Mouse (Mus musculus): ENCODE data around the gene Olfr1223. TPM values are rescaled to one million over a fixed set of nuclear protein-coding genes. Genes with fewer than 3 reads are reported as not detected.
A peak's percentile ranks its signal among the peaks of the same experiment; 100 is the strongest.
"Not testable (repeated sequence)": the region's sequence is repeated elsewhere in the genome, so short reads cannot be mapped to it uniquely, and the experiment has no call there.

Olfr1223 gene
- polyA plus RNA-seq (2012; fragmentation: generic; extraction: Trizol), result not detected

- H3K4me2 ChIP-seq (ENCODE audit: low read depth), result no peak within 1 kb of the TSS
- H3K79me2 ChIP-seq (ENCODE audit: control insufficient read depth, insufficient read depth), result no peaks in the 10 kb centered on the region
Measured at GRCm38 (mm10) chr2:89151460-89151859, at the start of gene Olfr1223. TSS of gene Olfr1223 (minus strand) at chr2:89151560.

GRCm38 (mm10) chr2:89199948-89200347 is 48.6 kb upstream of the Olfr1223 start, which contains the start of gene Olfr1226:
TSS of gene Olfr1226 (minus strand) at chr2:89200048.
- H3K36me3 ChIP-seq (ENCODE audit: control insufficient read depth, insufficient read depth), result no peaks in the 10 kb centered on the region
- TF ChIP-seq TCF3 (IDR thresholded peaks at IDR 0.05; ENCODE audit: insufficient read length, low read depth) (no peak), MYOG (IDR thresholded peaks at IDR 0.05; ENCODE audit: control insufficient read depth in 1 of 3, insufficient read depth in 1 of 3, insufficient read length in 2 of 3, low read depth in 2 of 3) (no peak), MYOD1 (IDR thresholded peaks at IDR 0.05; ENCODE audit: control insufficient read depth in 1 of 3, insufficient read length in 2 of 3, low read depth in 2 of 3) (no peak), REST (IDR thresholded peaks at IDR 0.05; ENCODE audit: insufficient read depth, insufficient read length) (no peak), TCF12 (IDR thresholded peaks at IDR 0.05; ENCODE audit: insufficient read depth, poor library complexity, severe bottlenecking) (no peak), POLR2A (IDR thresholded peaks at IDR 0.05; ENCODE audit: insufficient read length, low read depth) (no peak), E2F4 (IDR thresholded peaks at IDR 0.05; ENCODE audit: insufficient read depth) (no peak), USF1 (IDR thresholded peaks at IDR 0.05; ENCODE audit: low read depth) (no peak), MAX (IDR thresholded peaks at IDR 0.05; ENCODE audit: low read depth) (no peak), POLR2AphosphoS2 (IDR thresholded peaks at IDR 0.05; ENCODE audit: insufficient read length, low read depth) (no peak), SRF (IDR thresholded peaks at IDR 0.05; ENCODE audit: control insufficient read depth, insufficient read length, low read depth) (no peak), CEBPB (IDR thresholded peaks at IDR 0.05; ENCODE audit: insufficient read depth, poor library complexity, severe bottlenecking) (no peak)
- H3K4me3 ChIP-seq, result no peak within 1 kb of the TSS
- H3K27me3 ChIP-seq (ENCODE audit: control insufficient read depth, insufficient read depth, insufficient read length), result no peaks in the 10 kb centered on the region
- H3K79me2 ChIP-seq (ENCODE audit: control insufficient read depth, insufficient read depth), result no peaks in the 10 kb centered on the region
- no peak within 1 kb of the TSS for H3K4me2 ChIP-seq (ENCODE audit: low read depth)
- H3ac ChIP-seq (ENCODE audit: control insufficient read depth, insufficient read length), result no peak within 1 kb of the TSS

More at GRCm38 (mm10) chr2:89151460-89151859, at the start of gene Olfr1223:
- TF ChIP-seq CEBPB (IDR thresholded peaks at IDR 0.05; ENCODE audit: insufficient read depth, poor library complexity, severe bottlenecking) (no peak), TCF3 (IDR thresholded peaks at IDR 0.05; ENCODE audit: insufficient read length, low read depth) (no peak), TCF12 (IDR thresholded peaks at IDR 0.05; ENCODE audit: insufficient read depth, poor library complexity, severe bottlenecking) (no peak), MAX (IDR thresholded peaks at IDR 0.05; ENCODE audit: low read depth) (no peak), POLR2A (IDR thresholded peaks at IDR 0.05; ENCODE audit: insufficient read length, low read depth) (no peak), MYOG (IDR thresholded peaks at IDR 0.05; ENCODE audit: control insufficient read depth in 1 of 3, insufficient read depth in 1 of 3, insufficient read length in 2 of 3, low read depth in 2 of 3) (no peak)
- H3K36me3 ChIP-seq (ENCODE audit: control insufficient read depth, insufficient read depth), result no peaks in the 10 kb centered on the region
- no peak within 1 kb of the TSS for H3K4me3 ChIP-seq
- H3ac ChIP-seq (ENCODE audit: control insufficient read depth, insufficient read length), result no peak within 1 kb of the TSS
- H3K27me3 ChIP-seq (ENCODE audit: control insufficient read depth, insufficient read depth, insufficient read length), result no peaks in the 10 kb centered on the region

- Histone ChIP-seq H3K4me3 (no peak overlapping the region), H3K79me2 (ENCODE audit: control insufficient read depth, insufficient read depth) (no peaks in the 10 kb centered on the region), H3ac (ENCODE audit: control insufficient read depth, insufficient read length) (no peak overlapping the region), H3K4me2 (ENCODE audit: low read depth) (peak overlapping the region; percentile 67), H3K36me3 (ENCODE audit: control insufficient read depth, insufficient read depth) (no peaks in the 10 kb centered on the region), H3K27me3 (ENCODE audit: control insufficient read depth, insufficient read depth, insufficient read length) (no peaks in the 10 kb centered on the region)
- TF ChIP-seq MYOD1 (IDR thresholded peaks at IDR 0.05; ENCODE audit: control insufficient read depth in 1 of 3, insufficient read length in 2 of 3, low read depth in 2 of 3), result no peak
- TF ChIP-seq CEBPB (IDR thresholded peaks at IDR 0.05; ENCODE audit: insufficient read depth, poor library complexity, severe bottlenecking), result 0 out of 2 replicates have a peak, but pooled peaks have one; percentile 32
Measured at GRCm38 (mm10) chr2:89196325-89196982, 45.1 kb upstream of the Olfr1223 start.

- no peak within 1 kb of the TSS for H3ac ChIP-seq (ENCODE audit: control insufficient read depth, insufficient read length)
- H3K79me2 ChIP-seq (ENCODE audit: control insufficient read depth, insufficient read depth), result no peaks in the 10 kb centered on the region
- no peaks in the 10 kb centered on the region for H3K27me3 ChIP-seq (ENCODE audit: control insufficient read depth, insufficient read depth, insufficient read length)
- no peak for TF ChIP-seq E2F4 (IDR thresholded peaks at IDR 0.05; ENCODE audit: insufficient read depth)
- no peak for TF ChIP-seq MYOD1 (IDR thresholded peaks at IDR 0.05; ENCODE audit: control insufficient read depth in 1 of 3, insufficient read length in 2 of 3, low read depth in 2 of 3)
- no peak for TF ChIP-seq TCF12 (IDR thresholded peaks at IDR 0.05; ENCODE audit: insufficient read depth, poor library complexity, severe bottlenecking)
- no peak for TF ChIP-seq CEBPB (IDR thresholded peaks at IDR 0.05; ENCODE audit: insufficient read depth, poor library complexity, severe bottlenecking)
- TF ChIP-seq USF1 (IDR thresholded peaks at IDR 0.05; ENCODE audit: low read depth), result no peak
- no peak for TF ChIP-seq MAX (IDR thresholded peaks at IDR 0.05; ENCODE audit: low read depth)
- no peak within 1 kb of the TSS for H3K4me3 ChIP-seq
- no peaks in the 10 kb centered on the region for H3K36me3 ChIP-seq (ENCODE audit: control insufficient read depth, insufficient read depth)
- no peak within 1 kb of the TSS for H3K4me2 ChIP-seq (ENCODE audit: low read depth)
Measured at GRCm38 (mm10) chr2:89174569-89174968, 23.2 kb upstream of the Olfr1223 start, which contains the start of gene Olfr1225. TSS of gene Olfr1225 (minus strand) at chr2:89174669.

GRCm38 (mm10) chr2:89164711-89165110 is 13.4 kb upstream of the Olfr1223 start:
- not testable (repeated sequence) for H3K27me3 ChIP-seq (ENCODE audit: control insufficient read depth, insufficient read depth, insufficient read length); H3K4me3 ChIP-seq; H3K4me2 ChIP-seq (ENCODE audit: low read depth); H3ac ChIP-seq (ENCODE audit: control insufficient read depth, insufficient read length); H3K79me2 ChIP-seq (ENCODE audit: control insufficient read depth, insufficient read depth); H3K36me3 ChIP-seq (ENCODE audit: control insufficient read depth, insufficient read depth)

GRCm38 (mm10) chr2:89163991-89164390 is 12.6 kb upstream of the Olfr1223 start, which contains the start of gene Olfr1224-ps1:
TSS of gene Olfr1224-ps1 (minus strand) at chr2:89164091.
- not testable (repeated sequence) for H3K4me2 ChIP-seq (ENCODE audit: low read depth); H3K27me3 ChIP-seq (ENCODE audit: control insufficient read depth, insufficient read depth, insufficient read length); H3ac ChIP-seq (ENCODE audit: control insufficient read depth, insufficient read length); H3K4me3 ChIP-seq; H3K36me3 ChIP-seq (ENCODE audit: control insufficient read depth, insufficient read depth); H3K79me2 ChIP-seq (ENCODE audit: control insufficient read depth, insufficient read depth)
